Mouse (Mus musculus): ENCODE data around the gene Gm49450. TPM values are rescaled to one million over a fixed set of nuclear protein-coding genes. Genes with fewer than 3 reads are reported as not detected.
"Not testable (repeated sequence)": the region's sequence is repeated elsewhere in the genome, so short reads cannot be mapped to it uniquely, and the experiment has no call there.

Gene Gm49450
- polyA plus RNA-seq, 1 experiment, result not detected

DNA sequence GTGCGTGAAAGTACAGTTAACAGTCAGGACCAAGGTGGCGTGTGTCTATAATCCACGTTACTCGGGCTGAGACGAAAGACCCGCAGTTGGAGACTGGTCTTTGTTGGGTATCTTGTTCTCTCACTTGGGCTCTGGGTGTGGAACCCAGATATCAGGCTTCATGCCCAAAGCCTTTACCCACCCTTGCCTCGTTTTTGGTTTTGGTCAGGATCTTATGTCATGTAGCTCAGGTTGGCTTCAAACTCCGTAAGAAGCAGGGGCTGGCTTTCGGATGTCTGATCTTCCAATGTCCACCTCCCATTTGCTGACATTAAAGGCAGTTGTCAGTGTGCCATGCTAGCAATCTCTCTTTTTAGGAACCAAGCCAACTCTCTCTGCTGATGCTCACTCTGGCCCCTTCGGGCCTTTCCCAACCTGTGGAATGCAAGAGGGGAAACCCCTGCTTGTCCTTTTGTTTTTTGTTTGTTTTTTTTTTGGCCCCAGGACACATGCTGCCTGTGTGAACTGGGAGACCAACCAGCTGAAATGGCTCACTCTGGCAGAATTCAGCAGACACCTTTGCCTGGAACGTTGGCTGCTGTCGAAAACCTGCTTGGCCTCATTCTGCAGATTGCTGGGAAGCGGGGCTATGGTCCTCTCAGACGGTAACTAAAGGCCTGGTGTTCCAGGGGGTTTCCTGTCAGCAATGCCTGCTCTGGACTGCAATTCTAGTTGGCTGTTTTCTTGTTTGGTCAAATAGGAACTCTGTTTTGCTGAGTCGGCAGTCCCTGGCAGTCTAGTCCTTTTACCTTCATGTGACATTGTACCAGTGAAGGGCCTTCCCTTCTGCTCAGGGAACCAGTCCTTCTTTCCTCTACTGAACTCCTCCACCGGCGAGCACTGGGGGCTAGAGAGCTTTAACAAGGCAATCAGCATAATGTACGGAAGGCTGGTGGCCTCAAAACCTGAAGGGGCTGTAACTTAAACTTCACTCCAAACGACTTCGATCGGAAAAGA is 23.7 kb upstream of the Gm49450 start:
- 59% methylated on average over 21 of the region's 21 CpGs for WGBS
- peak; percentile 69 for DNase-seq
- no peaks in the 10 kb centered on the region for H3K27me3 ChIP-seq (replicated peaks; ENCODE audit: control insufficient read depth, insufficient read depth, low read length)

DNA sequence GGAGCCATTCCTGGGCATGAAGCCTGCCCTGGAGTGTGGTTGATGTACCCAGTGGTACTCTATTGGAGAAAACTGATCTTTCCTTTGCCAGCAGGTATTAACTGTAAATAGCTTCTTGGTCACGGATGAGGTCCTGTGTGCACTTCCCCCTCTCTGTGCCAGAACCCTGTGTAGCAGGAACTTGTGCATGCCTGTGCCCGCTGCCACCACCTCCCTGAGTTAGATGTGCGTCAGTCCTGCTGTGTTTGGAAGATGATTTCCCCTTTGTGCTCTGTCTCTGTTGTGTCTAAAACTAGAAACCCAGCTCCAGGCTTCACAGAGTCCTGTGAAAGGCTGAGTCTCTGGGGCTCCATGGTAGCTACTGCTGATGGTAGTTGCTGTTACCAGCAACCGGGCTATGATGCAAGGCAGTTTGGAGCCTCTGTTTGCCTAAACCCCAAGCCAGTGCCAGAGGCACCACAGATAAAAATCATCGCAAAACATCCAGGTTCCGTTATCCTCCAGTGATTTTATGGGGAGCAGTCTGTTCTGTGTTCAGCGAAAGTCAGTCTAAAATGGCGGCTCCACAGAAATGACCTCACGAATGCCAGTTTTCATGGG is 19.8 kb upstream of the Gm49450 start:
- H3K4me1 ChIP-seq (ENCODE audit: control insufficient read depth, insufficient read depth, low read length), result peaks cover 8% of the 10 kb centered on the region; the same call in 1 of the 2 replicates
- H3K4me3 ChIP-seq (ENCODE audit: insufficient read depth, low read depth, low read length), result no peak overlapping the region
- 48% methylated on average over 9 of the region's 9 CpGs for WGBS
- TF ChIP-seq POLR2A (IDR thresholded peaks at IDR 0.05; ENCODE audit: low read depth, low read length) (no peak), CTCF (conservative IDR thresholded peaks at IDR 0.05; ENCODE audit: insufficient read depth, insufficient read length, low read depth, low read length) (no peak)
- DNase-seq, result peak; percentile 70
- H3K36me3 ChIP-seq (ENCODE audit: control insufficient read depth, insufficient read depth, low read length), result no peaks in the 10 kb centered on the region
- no peaks in the 10 kb centered on the region for H3K27me3 ChIP-seq (replicated peaks; ENCODE audit: control insufficient read depth, insufficient read depth, low read length)
- peak overlapping the region; percentile 76 for H3K27ac ChIP-seq (ENCODE audit: insufficient read depth, low read depth, low read length)

More for the DNA sequence above, 23.7 kb upstream of the Gm49450 start:
- peaks cover 8% of the 10 kb centered on the region; the same call in 1 of the 2 replicates for H3K4me1 ChIP-seq (ENCODE audit: control insufficient read depth, insufficient read depth, low read length)
- no peaks in the 10 kb centered on the region for H3K36me3 ChIP-seq (ENCODE audit: control insufficient read depth, insufficient read depth, low read length)
- no peak for TF ChIP-seq CTCF (conservative IDR thresholded peaks at IDR 0.05; ENCODE audit: insufficient read depth, insufficient read length, low read depth, low read length)
- TF ChIP-seq POLR2A (IDR thresholded peaks at IDR 0.05; ENCODE audit: low read depth, low read length), result no peak
- H3K27ac ChIP-seq (ENCODE audit: insufficient read depth, low read depth, low read length), result peak overlapping the region; percentile 70
- H3K4me3 ChIP-seq (ENCODE audit: insufficient read depth, low read depth, low read length), result no peak overlapping the region

DNA sequence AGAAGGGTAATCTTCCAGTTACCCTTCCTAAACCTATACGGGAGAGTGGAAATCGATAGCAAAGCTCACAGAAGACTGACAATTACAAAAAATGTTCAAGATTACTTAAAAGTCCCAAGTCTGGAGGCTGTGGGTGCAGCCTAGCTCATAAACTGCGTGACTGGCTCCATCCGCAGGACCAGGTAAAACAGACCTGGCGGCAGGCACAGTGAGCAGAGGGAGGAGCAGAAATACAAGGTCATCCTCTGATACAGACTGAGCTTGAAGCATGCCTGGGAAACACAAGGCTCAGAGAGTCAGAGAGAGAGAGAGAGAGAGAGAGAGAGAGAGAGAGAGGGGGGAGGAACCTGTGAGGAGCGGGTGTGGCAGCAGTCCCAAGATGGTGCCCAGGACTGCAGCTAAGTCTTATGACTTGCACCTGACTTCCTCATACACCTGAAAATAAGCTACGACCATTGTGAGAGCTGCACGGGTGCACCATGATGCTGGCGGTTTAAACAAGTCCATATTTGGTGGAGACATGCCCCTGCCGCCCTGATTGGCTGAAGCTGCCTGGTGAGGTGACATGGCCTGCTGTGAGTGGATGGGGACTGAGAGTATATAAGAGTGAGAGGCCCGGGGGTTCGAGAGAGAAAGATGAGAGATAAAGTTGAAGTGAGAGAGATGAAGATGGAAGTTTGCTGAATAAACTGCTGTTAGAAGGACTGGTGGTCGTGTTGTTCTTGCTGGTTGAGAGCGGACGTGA is 18.4 kb upstream of the Gm49450 start:
- H3K27ac ChIP-seq (ENCODE audit: insufficient read depth, low read depth, low read length), result peak overlapping the region; percentile 10; the same call in 1 of the 2 replicates
- WGBS, result 73% methylated on average over 15 of the region's 15 CpGs

DNA sequence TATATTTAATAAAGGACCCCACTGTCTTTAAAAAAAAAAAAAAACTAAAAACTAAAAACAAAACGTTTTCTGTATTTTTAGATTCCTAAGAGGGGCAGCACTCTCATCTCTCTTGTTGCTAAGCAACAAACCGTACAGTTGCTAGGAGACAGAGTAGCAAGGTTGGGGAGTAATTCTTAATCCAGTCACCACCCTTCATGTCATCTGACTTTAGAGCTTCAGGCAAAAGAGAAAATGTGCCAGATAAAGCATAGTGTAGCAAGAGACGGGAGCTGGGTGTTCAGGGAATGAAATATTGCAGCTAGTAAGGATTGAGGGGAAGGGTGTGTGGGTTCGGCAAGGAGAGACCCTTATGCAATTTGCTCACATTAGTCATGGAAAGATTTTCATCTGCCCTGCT is 17.8 kb upstream of the Gm49450 start:
- Histone ChIP-seq H3K27me3 (replicated peaks; ENCODE audit: control insufficient read depth, insufficient read depth, low read length) (no peaks in the 10 kb centered on the region), H3K4me1 (ENCODE audit: control insufficient read depth, insufficient read depth, low read length) (no peaks in the 10 kb centered on the region; the same call in 1 of the 2 replicates), H3K4me3 (ENCODE audit: insufficient read depth, low read depth, low read length) (no peak overlapping the region), H3K36me3 (ENCODE audit: control insufficient read depth, insufficient read depth, low read length) (no peaks in the 10 kb centered on the region), H3K27ac (ENCODE audit: insufficient read depth, low read depth, low read length) (no peak overlapping the region; the same call in 1 of the 2 replicates)
- no peak for DNase-seq
- WGBS, result 46% methylated on average over 4 of the region's 4 CpGs
- TF ChIP-seq POLR2A (IDR thresholded peaks at IDR 0.05; ENCODE audit: low read depth, low read length) (no peak), CTCF (conservative IDR thresholded peaks at IDR 0.05; ENCODE audit: insufficient read depth, insufficient read length, low read depth, low read length) (no peak)

More for the DNA sequence above, 18.4 kb upstream of the Gm49450 start:
- H3K4me3 ChIP-seq (ENCODE audit: insufficient read depth, low read depth, low read length); H3K36me3 ChIP-seq (ENCODE audit: control insufficient read depth, insufficient read depth, low read length); DNase-seq; H3K4me1 ChIP-seq (ENCODE audit: control insufficient read depth, insufficient read depth, low read length); H3K27me3 ChIP-seq (replicated peaks; ENCODE audit: control insufficient read depth, insufficient read depth, low read length): not testable (repeated sequence)

DNA sequence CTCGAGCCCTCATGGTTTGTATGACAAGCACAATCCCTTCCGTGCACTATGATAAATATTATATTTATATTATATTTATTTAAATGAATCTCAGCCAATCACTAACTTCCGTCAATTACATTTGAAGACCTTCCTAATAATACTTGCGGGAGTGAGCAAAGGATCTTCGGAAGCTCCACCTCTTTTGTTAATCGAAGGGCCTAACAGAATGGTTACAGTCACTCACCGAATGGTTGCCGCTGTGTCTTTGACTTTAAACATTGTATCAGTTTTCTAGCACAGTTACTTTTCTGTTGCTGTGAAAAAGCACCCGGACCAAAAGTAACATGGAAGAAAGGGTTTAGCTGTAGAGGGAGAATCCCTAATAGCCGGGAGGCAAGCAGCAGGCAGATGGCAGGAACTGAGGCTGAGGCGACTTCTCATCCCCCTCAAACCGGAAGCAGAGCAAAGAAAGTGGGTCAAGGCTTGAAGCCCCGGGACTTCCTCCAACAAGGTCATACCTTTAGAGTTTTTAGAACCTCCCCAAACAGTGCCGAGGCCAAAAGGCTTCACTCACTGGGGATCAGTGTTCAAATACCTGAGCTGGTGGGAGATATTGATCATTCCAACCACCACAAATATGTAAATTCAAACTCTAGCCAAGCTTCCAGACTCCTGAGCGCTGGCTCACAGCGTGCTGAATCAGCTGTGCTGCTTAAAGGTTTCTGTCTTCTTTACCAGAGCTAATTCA is 16.2 kb upstream of the Gm49450 start:
- H3K27me3 ChIP-seq (replicated peaks; ENCODE audit: control insufficient read depth, insufficient read depth, low read length), result no peaks in the 10 kb centered on the region
- H3K36me3 ChIP-seq (ENCODE audit: control insufficient read depth, insufficient read depth, low read length), result no peaks in the 10 kb centered on the region
- no peak overlapping the region for H3K4me3 ChIP-seq (ENCODE audit: insufficient read depth, low read depth, low read length)
- no peak for DNase-seq
- TF ChIP-seq POLR2A (IDR thresholded peaks at IDR 0.05; ENCODE audit: low read depth, low read length), result no peak
- TF ChIP-seq CTCF (conservative IDR thresholded peaks at IDR 0.05; ENCODE audit: insufficient read depth, insufficient read length, low read depth, low read length), result no peak
- H3K4me1 ChIP-seq (ENCODE audit: control insufficient read depth, insufficient read depth, low read length), result no peaks in the 10 kb centered on the region; the same call in 1 of the 2 replicates
- peak overlapping the region; percentile 48; the same call in 1 of the 2 replicates for H3K27ac ChIP-seq (ENCODE audit: insufficient read depth, low read depth, low read length)
- WGBS, result 46% methylated on average over 16 of the region's 16 CpGs

DNA sequence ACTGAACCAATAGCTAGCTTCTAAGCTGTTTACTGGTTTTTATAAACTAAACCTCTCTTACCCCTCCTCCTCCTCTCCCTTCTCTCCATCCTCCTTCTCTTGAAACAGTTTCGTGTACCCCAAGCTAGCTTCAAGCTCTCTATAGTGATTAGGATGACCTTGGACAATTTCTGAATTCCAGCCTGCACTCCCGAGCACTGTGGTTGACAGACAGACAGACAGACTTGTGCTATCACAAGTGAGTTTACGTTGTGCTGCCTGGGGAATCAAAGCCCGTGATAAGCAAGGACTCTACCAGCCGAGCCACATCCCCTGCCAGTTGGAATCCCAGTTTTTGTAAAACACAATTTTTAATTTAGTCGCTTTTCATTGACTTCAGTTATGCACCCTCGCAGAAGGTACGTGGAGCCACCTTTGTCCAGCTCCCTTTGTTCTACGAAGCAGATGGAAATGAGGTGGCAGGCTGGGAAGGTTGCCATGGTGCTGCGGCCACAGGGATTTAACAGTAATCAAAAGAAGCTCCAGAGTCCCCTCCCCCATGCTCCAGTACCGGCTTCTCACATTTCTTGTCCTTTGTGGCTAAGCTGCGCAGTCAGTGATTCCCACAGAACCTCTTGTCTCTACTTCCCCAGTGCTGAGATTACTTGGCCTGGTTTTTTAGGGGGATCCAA is 15.5 kb upstream of the Gm49450 start:
- Histone ChIP-seq H3K27ac (ENCODE audit: insufficient read depth, low read depth, low read length) (no peak overlapping the region), H3K27me3 (replicated peaks; ENCODE audit: control insufficient read depth, insufficient read depth, low read length) (no peaks in the 10 kb centered on the region), H3K36me3 (ENCODE audit: control insufficient read depth, insufficient read depth, low read length) (no peaks in the 10 kb centered on the region), H3K4me1 (ENCODE audit: control insufficient read depth, insufficient read depth, low read length) (no peaks in the 10 kb centered on the region; the same call in 1 of the 2 replicates), H3K4me3 (ENCODE audit: insufficient read depth, low read depth, low read length) (no peak overlapping the region)
- 58% methylated on average over 12 of the region's 12 CpGs for WGBS
- TF ChIP-seq CTCF (conservative IDR thresholded peaks at IDR 0.05; ENCODE audit: insufficient read depth, insufficient read length, low read depth, low read length) (no peak), POLR2A (IDR thresholded peaks at IDR 0.05; ENCODE audit: low read depth, low read length) (no peak)
- peak; percentile 49 for DNase-seq

Measured in kidney, adult 2 months (tissue).